Mouse (Mus musculus): ENCODE measurements around the gene Cpox.
A peak's percentile ranks its signal among the peaks of the same experiment; 100 is the strongest.

Gene Cpox

DNA sequence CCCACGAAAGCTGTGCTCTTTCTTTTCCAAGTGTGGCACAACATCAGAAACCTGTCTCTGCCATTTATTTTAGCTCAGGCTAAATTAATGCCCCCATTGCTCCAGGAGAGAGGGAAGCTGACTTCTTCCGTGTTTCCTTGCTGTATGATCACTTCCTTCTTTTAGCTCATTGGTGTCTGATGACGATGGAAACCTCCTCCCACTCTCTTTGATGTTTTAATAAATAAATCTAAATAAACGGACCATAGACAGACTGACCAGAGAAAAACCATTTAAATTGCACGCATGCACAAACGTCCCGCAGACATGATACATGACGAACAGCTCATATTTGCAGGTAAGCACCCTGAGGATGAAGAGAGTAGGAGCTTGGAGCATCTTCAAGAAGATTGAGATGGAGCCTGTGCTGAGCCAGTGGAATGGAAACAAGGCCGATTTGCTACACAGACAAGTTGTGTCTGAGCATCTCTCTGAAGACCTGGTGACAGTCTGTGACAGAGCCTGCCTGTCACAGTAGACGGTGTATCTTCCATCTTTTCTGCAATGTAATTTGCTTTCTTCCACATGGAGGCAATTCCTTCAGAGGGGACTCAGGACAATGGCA is 32.3 kb downstream of the Cpox start:
- no peak for DNase-seq

GRCm38 (mm10) chr16:58703382-58704124 is 33.5 kb downstream of the Cpox start:
- peak; percentile 35 for DNase-seq

DNA sequence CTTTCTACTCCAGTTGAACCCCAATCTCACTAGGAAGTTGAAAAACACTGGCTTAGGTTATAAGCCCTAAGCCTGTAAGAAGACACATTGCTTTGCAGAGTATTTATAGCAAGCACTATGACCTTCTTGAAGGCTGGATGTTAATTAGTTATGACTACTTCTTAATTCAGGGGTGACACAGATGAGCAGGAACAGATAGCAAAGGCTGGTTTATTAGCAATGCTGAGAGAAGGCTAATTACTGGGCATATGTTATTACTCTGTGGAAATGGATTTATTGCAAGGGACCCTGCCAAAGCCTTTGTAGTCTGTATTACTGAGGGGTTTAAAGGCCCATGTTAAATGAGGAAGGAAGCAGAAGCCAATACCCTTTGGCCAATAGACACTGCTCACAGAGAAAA is 34.9 kb downstream of the Cpox start:
- no peak for DNase-seq

DNA sequence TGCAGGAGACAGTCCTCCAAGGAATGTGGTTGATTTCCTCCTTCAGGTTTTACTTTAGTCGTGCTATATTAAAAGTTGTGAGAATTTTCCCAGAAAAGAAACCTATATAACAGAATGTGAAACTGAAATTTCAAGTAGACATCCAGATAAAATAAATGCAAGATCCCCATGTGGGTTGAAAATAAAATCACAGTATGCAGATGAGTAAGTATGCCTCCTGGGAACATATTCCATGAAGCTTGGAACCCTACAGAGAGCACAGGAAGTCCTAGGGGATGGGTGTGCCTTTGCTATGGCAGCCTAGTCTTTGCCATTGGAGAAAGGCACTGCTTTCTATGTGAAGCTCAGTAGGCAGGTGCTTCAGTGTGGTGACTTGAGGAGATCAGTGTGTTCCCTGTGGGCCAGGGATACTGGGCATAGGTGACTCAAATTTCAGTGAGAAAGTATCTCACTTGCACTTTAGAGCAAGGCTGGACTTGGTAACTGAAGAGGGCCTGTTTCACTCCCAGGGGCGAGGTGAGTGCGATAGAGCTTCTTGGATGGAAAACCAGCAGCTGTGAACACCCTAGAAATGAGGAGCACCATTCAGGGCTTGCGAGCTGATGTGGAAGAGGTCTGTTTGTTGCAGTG is 37.3 kb downstream of the Cpox start:
- DNase-seq = no peak

DNA sequence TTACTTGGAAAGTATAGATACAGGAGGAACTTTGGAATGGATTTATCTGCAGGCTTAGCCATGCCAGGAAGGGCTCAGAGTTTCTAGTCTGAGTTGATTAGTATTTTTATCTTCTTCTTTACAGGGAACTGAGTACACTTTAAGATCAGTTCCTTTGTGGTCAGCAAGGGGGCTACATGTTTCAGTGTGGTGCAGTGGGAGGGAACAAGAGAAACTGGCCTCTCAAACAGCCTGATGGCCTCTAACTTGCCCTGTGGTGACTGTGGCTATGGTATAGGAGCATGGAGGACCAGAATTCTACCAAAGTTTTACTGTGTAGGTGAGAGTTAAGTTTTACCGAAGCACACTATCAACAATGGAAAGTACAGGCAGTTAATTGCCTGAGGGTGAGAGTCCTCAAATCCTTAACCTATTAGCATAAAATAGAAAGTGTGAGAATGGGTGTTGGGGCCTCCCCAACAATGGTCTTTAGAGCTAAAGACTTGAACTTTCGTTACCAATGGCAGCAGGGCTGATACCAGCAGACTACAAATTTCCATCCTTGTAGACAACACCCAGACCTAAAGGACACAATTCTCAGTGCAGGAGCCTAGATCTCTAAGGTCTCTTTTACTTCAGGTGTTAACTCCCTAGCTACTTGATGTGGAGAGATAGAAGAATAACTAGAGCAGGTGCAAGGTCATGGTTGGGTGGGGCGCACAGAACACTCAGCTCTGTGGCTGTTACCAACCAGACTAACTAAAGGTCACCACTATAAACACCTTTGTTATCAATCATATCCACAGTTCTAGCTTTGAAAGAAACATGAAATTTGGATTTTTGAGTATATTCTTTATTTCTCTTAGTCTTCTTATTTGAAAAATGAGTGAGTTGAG is 38.7 kb downstream of the Cpox start:
- DNase-seq = no peak

GRCm38 (mm10) chr16:58709536-58709935 is 39.4 kb downstream of the Cpox start:
- DNase-seq = no peak

DNA sequence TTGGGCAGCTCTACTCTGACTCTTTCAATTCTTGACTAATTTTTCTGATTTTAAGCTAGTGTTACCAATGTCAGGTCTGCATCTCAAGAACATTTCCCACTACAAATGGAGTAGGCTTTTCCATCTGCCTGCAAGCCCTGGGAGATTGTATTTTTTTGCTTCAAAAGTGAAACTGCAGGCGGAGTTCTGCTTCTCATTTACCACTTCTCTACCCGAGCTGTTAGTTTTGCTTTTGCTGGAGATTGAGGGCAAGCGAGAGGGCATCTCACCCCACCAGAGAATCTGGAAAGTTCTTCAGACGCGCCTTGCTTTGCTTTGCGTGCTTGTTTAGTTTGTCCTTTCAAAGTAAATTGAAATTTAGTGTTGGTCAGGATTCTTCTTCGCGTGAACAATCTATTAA is 42.1 kb downstream of the Cpox start:
- DNase-seq = peak; percentile 26

DNA sequence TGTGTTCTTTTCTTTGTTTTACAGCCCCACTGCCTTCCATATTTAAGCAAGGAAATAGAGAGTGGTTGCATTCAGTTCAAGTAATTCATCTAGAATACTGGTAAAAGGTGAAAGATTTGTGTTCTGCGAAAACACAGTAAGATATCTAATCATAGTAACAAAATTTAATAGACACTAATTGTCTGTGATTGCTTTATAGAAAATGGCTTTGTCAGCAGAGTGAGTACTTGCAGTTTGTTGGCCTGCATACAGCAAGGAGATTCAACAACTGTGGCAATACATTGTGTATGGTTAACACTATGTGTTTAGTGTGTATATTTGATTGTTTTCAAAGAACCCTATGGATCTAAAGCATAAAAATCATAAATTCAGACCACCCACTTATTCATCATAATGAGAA is 43.0 kb downstream of the Cpox start:
- no peak for DNase-seq

DNA sequence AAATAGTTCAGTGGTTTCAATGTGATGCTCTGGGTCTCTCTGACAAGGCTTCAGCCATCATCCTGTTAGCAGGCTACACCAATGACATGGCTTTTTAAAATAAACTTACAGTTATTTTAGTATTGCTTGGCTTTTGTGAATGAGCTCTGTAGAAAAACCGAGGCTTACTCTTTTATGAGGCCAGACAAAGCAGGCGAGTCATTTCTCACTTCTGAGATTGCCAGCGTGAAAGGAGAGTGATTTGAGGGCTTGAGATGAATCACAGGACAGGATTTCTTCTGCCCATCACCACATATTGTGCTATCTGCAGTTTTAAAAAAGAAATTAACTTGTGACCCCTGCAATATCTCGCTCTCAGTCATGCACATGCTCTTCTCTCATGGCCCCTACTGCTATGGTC is 44.9 kb downstream of the Cpox start:
- no peak for DNase-seq

GRCm38 (mm10) chr16:58718666-58719120 is 48.6 kb downstream of the Cpox start, which contains the start of gene Gpr15:
Gene Gpr15 (minus strand): TSS chr16:58719070.
- DNase-seq = no peak

GRCm38 (mm10) chr16:58722292-58722691 is 52.2 kb downstream of the Cpox start:
- DNase-seq = no peak

- no peak for DNase-seq
These were observed 56.8 kb downstream of the Cpox start for GRCm38 (mm10) chr16:58726680-58727476.

GRCm38 (mm10) chr16:58727477-58728131 is 57.5 kb downstream of the Cpox start, which contains the start of gene Cldnd1:
Gene Cldnd1 (plus strand): TSS chr16:58727910.
- DNase-seq = peak; percentile 97

DNA sequence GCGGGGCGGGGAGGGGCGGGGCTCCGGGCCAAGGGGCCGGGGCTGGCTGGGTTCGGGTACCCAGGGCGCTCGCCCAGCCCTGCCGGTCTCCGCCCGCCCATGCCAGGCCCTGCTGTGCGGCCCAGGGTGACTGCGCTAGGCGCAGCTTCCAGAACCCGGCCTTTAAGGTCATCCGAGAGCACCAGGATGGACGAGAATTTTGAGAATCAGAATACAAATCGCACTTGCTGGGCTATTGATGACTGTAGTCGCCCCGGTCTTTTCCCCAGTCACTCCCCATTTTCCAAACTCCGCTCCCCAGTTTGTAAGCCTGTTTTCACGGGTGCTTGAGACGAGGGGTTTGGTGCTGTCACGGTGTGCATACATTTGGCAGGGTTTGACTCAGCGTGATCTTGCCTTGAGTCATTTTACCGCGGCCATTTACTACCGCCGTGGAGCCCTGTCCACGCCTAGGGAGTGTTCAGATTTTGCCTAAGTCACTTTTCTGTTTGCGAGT is 58.1 kb downstream of the Cpox start:
- DNase-seq = no peak

DNA sequence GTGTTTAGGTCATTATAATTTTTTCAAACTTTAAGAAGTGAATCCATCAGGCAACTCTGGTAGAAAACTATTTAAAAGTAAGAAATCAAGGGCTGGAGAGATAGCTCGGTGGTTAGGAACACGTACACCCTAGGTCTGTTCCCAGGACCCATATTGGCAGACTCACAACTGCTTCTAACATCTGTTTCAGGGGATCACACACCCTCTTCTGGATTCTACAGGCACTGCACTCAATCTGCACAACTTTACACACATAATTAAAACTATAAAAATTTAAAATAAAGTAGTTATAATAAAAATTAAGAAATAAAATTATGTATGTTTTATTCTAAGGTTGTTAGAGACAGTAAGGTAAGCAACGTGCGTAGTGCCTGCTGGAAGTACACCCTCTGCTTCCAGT is 68.1 kb downstream of the Cpox start:
- DNase-seq = no peak

DNA sequence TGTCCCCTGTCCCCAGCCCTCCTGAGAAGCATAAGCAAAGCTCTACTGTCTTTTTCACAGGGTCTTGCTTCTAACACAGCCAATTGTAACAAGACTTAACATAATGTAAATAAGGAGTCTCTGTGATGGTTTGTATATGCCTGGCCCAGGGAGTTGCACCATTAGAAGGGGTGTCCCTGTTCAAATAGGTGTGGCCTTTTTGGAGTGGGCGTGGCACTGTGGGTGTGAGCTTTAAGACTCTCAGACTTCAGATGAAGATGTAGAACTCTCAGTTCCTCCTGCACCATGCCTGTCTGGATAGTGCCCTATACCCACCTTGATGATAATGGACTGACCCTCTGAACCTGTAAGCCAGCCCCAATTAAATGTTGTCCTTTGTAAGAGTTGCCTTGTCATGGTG is 68.7 kb downstream of the Cpox start:
- no peak for DNase-seq

- no peak for DNase-seq
These were observed 70.7 kb downstream of the Cpox start for GRCm38 (mm10) chr16:58740751-58741150.

DNA sequence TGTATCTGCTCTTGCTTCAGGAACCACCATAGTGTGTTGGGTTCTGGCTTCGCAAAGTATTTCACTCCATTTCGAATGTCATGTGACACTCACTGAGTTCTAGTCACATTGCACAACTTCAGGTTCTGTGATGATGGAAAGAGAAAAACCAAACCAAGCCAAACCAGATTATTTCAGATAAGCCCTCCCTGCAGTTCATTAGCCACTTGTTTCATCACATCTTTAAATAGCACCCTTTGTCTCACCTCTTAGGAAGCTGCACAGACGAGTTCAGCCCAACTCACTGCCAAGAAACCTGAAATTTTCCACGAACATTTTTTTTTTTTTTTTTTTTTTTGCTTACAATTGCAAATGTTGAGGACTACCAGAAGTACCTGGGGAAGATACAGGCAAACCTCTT is 76.6 kb downstream of the Cpox start:
- DNase-seq = no peak

- DNase-seq = peak; percentile 10
These were observed 81.2 kb downstream of the Cpox start for GRCm38 (mm10) chr16:58751314-58751713.

DNA sequence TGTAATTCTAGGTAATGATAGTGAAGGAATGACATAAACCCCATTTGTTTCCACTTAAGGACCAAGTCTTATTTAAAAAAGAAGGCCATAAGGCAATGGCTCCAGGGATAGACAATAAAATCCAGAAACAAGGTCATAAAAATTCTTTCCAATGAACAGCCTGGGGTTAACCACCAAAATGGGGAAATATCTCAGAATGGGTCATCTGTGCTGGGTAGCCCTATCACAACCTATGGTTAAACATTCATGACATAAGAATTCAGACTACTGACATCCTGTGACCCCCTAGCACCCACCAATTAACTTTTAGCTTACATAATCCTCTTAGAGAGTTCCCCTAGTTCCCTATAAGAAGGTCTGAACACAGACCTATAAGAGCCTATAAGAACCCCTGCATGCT is 86.1 kb downstream of the Cpox start:
- no peak for DNase-seq

GRCm38 (mm10) chr16:58763076-58763475 is 93.0 kb downstream of the Cpox start, which contains the start of gene Olfr172:
Gene Olfr172 (minus strand): TSS chr16:58763176.
- no peak for DNase-seq
